Mouse (Mus musculus): Measurements from ENCODE around the gene Flnc.

- TF ChIP-seq CTCF (IDR thresholded peaks at IDR 0.05; ENCODE audit: extremely low read depth, insufficient read depth, low read length), result no peak
- no peak for TF ChIP-seq POLR2A (IDR thresholded peaks at IDR 0.05; ENCODE audit: extremely low read depth, insufficient read depth, low read length)
Measured at GRCm38 (mm10) chr6:29494101-29494500, 61.0 kb downstream of the Flnc start.
